Mouse (Mus musculus) limb, embryonic 11.5 days (tissue): Measurements from ENCODE around the gene Midn. TPM values are rescaled to one million over a fixed set of nuclear protein-coding genes. Genes with fewer than 3 reads are reported as not detected.

Experiments used
- ATAC-seq: fragments of 200-750 bp; cut with Nextera tagmentation; 2 replicates; pipeline ENCODE4 v1.8.0; 2017; ENCODE audit warnings: low read depth; ENCODE audit not compliant: insufficient number of reproducible peaks, low FRiP score, low TSS enrichment
- DNase-seq: peaks from one replicate; pipeline ENCODE4 v3.0.0-alpha.2; 2015; ENCODE audit warnings: low spot score
- H3K27ac ChIP-seq: fragments of 300-500 bp; sonication (generic); replicated peaks from 2 replicates; pipeline ENCODE4 v1.5.1; 2014; ENCODE audit warnings: low read depth, mild to moderate bottlenecking, low read length
- H3K27me3 ChIP-seq: fragments of 300-500 bp; sonication (generic); 2 replicates; pipeline ENCODE4 v1.6.1; 2014; ENCODE audit warnings: mild to moderate bottlenecking, low read length, mixed read lengths; ENCODE audit not compliant: control insufficient read depth, insufficient read depth
- H3K36me3 ChIP-seq: fragments of 300-500 bp; sonication (generic); 2 replicates; pipeline ENCODE4 v1.6.1; 2014; ENCODE audit warnings: mild to moderate bottlenecking, low read length, moderate library complexity, mixed read lengths; ENCODE audit not compliant: control insufficient read depth, insufficient read depth
- H3K4me1 ChIP-seq: fragments of 300-500 bp; sonication (generic); 2 replicates; pipeline ENCODE4 v1.6.1; 2014; ENCODE audit warnings: low read length, mixed read lengths; ENCODE audit not compliant: control insufficient read depth, insufficient read depth
- H3K4me2 ChIP-seq: fragments of 300-500 bp; sonication (generic); 2 replicates; pipeline ENCODE4 v1.6.1; 2014; ENCODE audit warnings: low read depth, mild to moderate bottlenecking, moderate library complexity; ENCODE audit not compliant: severe bottlenecking
- H3K4me3 ChIP-seq: fragments of 300-500 bp; sonication (generic); 2 replicates; pipeline ENCODE4 v1.5.1; 2014; ENCODE audit warnings: low read depth, low read length
- H3K9ac ChIP-seq: fragments of 300-500 bp; sonication (generic); 2 replicates; pipeline ENCODE4 v1.6.1; 2014; ENCODE audit warnings: mild to moderate bottlenecking, low read length
- H3K9me3 ChIP-seq: fragments of 300-500 bp; sonication (generic); 2 replicates; pipeline ENCODE4 v1.6.1; 2016; ENCODE audit warnings: low read length; ENCODE audit not compliant: control insufficient read depth
- WGBS: fragments of 180-500 bp; shearing (Covaris S2); extraction: QIAGEN DNeasy Blood & Tissue Kit; methylation state at CpG from one replicate; pipeline ENCODE4 v1.1.7; 2014; 5-methylcytosine and 5-hydroxymethylcytosine counted together
- polyA plus RNA-seq: library from polyadenylated mRNA; unstranded; fragments of >200 nt; fragmentation: Nextera tagmentation; extraction: Ambion mirVana; gene quantifications from 2 replicates; pipeline ENCODE4 v1.2.1, GENCODE M21; 2014

The Midn gene
- polyA plus RNA-seq, 1 experiment from 2014 or later = 60.9 TPM

- WGBS = 68% methylated on average over 6 of the region's 6 CpGs
- no peak overlapping the region for H3K4me3 ChIP-seq
Observed at GRCm38 (mm10) chr10:80107678-80108077, 40.4 kb upstream of the Midn start.

GRCm38 (mm10) chr10:80114341-80115284, 33.5 kb upstream of the Midn start:
- peak overlapping the region; percentile 53 for H3K27ac ChIP-seq
- peak; percentile 97 for DNase-seq
- WGBS = 2% methylated on average over 27 of the region's 27 CpGs
- H3K36me3 ChIP-seq = no peaks in the 10 kb centered on the region; the same call in 1 of the 2 replicates
- no peaks in the 10 kb centered on the region for H3K9me3 ChIP-seq
- ATAC-seq = peak; percentile 33; the same call in 1 of the 2 replicates
- H3K27me3 ChIP-seq = no peaks in the 10 kb centered on the region
- peaks cover 14% of the 10 kb centered on the region for H3K4me1 ChIP-seq
- peak overlapping the region; percentile 52 for H3K4me2 ChIP-seq
- peak overlapping the region; percentile 48 for H3K9ac ChIP-seq
- peak overlapping the region; percentile 85 for H3K4me3 ChIP-seq

More at GRCm38 (mm10) chr10:80107678-80108077, 40.4 kb upstream of the Midn start:
- Histone ChIP-seq H3K36me3 (no peaks in the 10 kb centered on the region), H3K4me1 (no peaks in the 10 kb centered on the region), H3K9me3 (no peaks in the 10 kb centered on the region), H3K9ac (no peak overlapping the region), H3K4me2 (no peak overlapping the region), H3K27ac (no peak overlapping the region), H3K27me3 (no peaks in the 10 kb centered on the region)
- no peak for DNase-seq
- no peak for ATAC-seq

- H3K4me2 ChIP-seq = peak within 1 kb of the TSS; percentile 89
- H3K4me3 ChIP-seq = peak within 1 kb of the TSS; percentile 85
- under 1% methylated on average over 70 of the region's 70 CpGs for WGBS
- peak; percentile 100 for DNase-seq
- H3K27me3 ChIP-seq = no peaks in the 10 kb centered on the region
- H3K9ac ChIP-seq = peak within 1 kb of the TSS; percentile 92
- peaks cover 7% of the 10 kb centered on the region for H3K36me3 ChIP-seq
- H3K9me3 ChIP-seq = no peaks in the 10 kb centered on the region
- H3K27ac ChIP-seq = peak within 1 kb of the TSS; percentile 64
- peaks cover 14% of the 10 kb centered on the region for H3K4me1 ChIP-seq
- peak; percentile 97 for ATAC-seq
Observed at GRCm38 (mm10) chr10:80115290-80115943, 32.7 kb upstream of the Midn start, which contains the start of gene Stk11. Gene Stk11, plus strand, starts transcription at chr10:80115803.

GRCm38 (mm10) chr10:80115944-80116335, 32.1 kb upstream of the Midn start:
- peak overlapping the region; percentile 92 for H3K9ac ChIP-seq
- WGBS = under 1% methylated on average over 63 of the region's 63 CpGs
- H3K27me3 ChIP-seq = no peaks in the 10 kb centered on the region
- DNase-seq = no peak
- H3K36me3 ChIP-seq = peaks cover 11% of the 10 kb centered on the region
- peaks cover 14% of the 10 kb centered on the region for H3K4me1 ChIP-seq
- no peaks in the 10 kb centered on the region for H3K9me3 ChIP-seq
- peak overlapping the region; percentile 85 for H3K4me3 ChIP-seq
- H3K4me2 ChIP-seq = peak overlapping the region; percentile 89
- H3K27ac ChIP-seq = peak overlapping the region; percentile 64
- no peak for ATAC-seq

GRCm38 (mm10) chr10:80116563-80116926, 31.5 kb upstream of the Midn start:
- Histone ChIP-seq H3K9ac (peak overlapping the region; percentile 92), H3K27ac (no peak overlapping the region; the same call in 1 of the 2 replicates), H3K4me1 (peaks cover 14% of the 10 kb centered on the region), H3K4me2 (peak overlapping the region; percentile 89), H3K27me3 (no peaks in the 10 kb centered on the region), H3K4me3 (peak overlapping the region; percentile 85), H3K9me3 (no peaks in the 10 kb centered on the region), H3K36me3 (peaks cover 11% of the 10 kb centered on the region)
- ATAC-seq (no peak), DNase-seq (peak; percentile 50)
- WGBS = under 1% methylated on average over 27 of the region's 27 CpGs

GRCm38 (mm10) chr10:80116927-80117691, 31.0 kb upstream of the Midn start:
- peaks cover 17% of the 10 kb centered on the region for H3K36me3 ChIP-seq
- H3K4me1 ChIP-seq = peaks cover 14% of the 10 kb centered on the region
- DNase-seq (peak; percentile 38), ATAC-seq (no peak)
- H3K9me3 ChIP-seq = no peaks in the 10 kb centered on the region
- H3K9ac ChIP-seq = peak overlapping the region; percentile 92
- H3K4me2 ChIP-seq = peak overlapping the region; percentile 89
- H3K4me3 ChIP-seq = peak overlapping the region; percentile 85
- H3K27me3 ChIP-seq = no peaks in the 10 kb centered on the region
- WGBS = 3% methylated on average over 30 of the region's 30 CpGs
- no peak overlapping the region; the same call in 1 of the 2 replicates for H3K27ac ChIP-seq

GRCm38 (mm10) chr10:80117736-80118135, 30.3 kb upstream of the Midn start:
- no peaks in the 10 kb centered on the region for H3K27me3 ChIP-seq
- H3K4me2 ChIP-seq = peak overlapping the region; percentile 89
- peaks cover 14% of the 10 kb centered on the region for H3K4me1 ChIP-seq
- no peak overlapping the region for H3K27ac ChIP-seq
- no peaks in the 10 kb centered on the region for H3K9me3 ChIP-seq
- peak overlapping the region; percentile 85 for H3K4me3 ChIP-seq
- peaks cover 17% of the 10 kb centered on the region for H3K36me3 ChIP-seq
- 55% methylated on average over 1 of the region's 1 CpGs for WGBS
- DNase-seq (no peak), ATAC-seq (no peak)
- H3K9ac ChIP-seq = peak overlapping the region; percentile 92

GRCm38 (mm10) chr10:80118552-80118951, 29.5 kb upstream of the Midn start:
- Histone ChIP-seq H3K4me2 (peak overlapping the region; percentile 89), H3K27ac (no peak overlapping the region), H3K4me3 (no peak overlapping the region; the same call in 1 of the 2 replicates), H3K9me3 (no peaks in the 10 kb centered on the region), H3K4me1 (peaks cover 14% of the 10 kb centered on the region), H3K36me3 (peaks cover 18% of the 10 kb centered on the region), H3K27me3 (no peaks in the 10 kb centered on the region), H3K9ac (no peak overlapping the region; the same call in 1 of the 2 replicates)
- ATAC-seq = no peak
- WGBS = 86% methylated on average over 6 of the region's 6 CpGs
- no peak for DNase-seq
